Mouse (Mus musculus): Measurements from ENCODE around the gene Angpt4. TPM values are rescaled to one million over a fixed set of nuclear protein-coding genes. Genes with fewer than 3 reads are reported as not detected.

Angpt4 gene
- polyA plus RNA-seq, 1 experiment from 2014 or later: 0.05 TPM

DNA sequence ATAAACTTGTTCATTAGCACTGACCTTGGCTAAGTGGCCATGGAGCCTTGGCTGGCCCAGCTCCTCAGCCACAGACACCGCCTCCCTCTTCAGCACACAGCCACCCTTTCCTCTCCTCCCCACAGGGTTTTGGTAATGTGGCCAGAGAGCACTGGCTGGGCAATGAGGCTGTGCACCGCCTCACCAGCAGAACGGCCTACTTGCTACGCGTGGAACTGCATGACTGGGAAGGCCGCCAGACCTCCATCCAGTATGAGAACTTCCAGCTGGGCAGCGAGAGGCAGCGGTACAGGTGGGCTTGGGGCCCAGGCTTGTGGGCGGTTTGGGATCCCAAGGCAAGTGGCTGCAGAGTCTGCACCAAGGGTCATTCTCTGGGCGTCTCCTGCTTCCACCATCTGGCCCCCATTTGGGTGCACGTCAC, 27.8 kb downstream of the Angpt4 start:
- Histone ChIP-seq H3K9me3 (no peaks in the 10 kb centered on the region), H3K27ac (replicated peaks) (no peak overlapping the region), H3K27me3 (replicated peaks) (peaks cover 47% of the 10 kb centered on the region), H3K9ac (no peak overlapping the region), H3K4me1 (0 out of 2 replicates have a peak, but pooled peaks cover 4% of the 10 kb centered on the region), H3K36me3 (no peaks in the 10 kb centered on the region), H3K4me3 (no peak overlapping the region), H3K4me2 (no peak overlapping the region)
- WGBS: 58% methylated on average over 11 of the region's 11 CpGs
- ATAC-seq (ENCODE audit: extremely low read depth, insufficient number of reproducible peaks, low FRiP score, low TSS enrichment): no peak

DNA sequence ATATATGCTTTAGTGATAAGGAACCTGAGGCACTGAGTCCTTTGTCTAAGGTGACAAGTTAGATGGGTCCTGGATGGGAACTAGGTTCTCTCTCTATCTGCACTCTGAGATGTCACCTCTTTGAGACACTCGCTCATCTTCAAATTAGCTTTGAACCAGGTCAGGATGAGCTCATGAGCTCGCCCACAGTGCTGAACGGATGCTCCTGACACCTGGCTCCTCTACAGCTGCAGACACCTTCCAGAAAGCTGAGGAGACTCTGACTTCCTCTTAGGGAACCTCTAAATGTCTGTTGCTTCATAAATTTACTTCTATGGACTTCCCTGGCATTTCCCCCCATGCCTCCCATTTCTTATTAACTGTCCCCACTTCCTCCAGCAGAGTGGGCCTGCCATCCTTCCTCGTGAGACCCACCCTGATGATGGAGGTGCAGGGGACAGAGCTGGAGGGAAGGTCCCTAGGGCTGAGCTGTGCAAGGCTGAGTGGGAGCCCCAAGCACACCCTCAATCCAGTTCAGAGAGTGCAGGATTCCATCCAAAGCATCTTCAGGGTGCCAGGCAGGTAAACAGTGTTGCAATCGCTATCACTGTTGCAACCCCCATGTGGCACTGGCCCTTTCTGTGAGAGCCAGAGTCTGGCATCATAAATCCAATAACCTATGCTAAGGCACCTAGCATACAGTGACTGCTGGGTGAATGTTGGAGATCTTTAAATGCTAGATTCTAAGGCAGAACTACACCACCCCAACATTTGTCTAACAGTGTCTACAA, 28.8 kb downstream of the Angpt4 start:
- ATAC-seq (ENCODE audit: extremely low read depth, insufficient number of reproducible peaks, low FRiP score, low TSS enrichment): no peak
- 67% methylated on average over 5 of the region's 5 CpGs for whole genome bisulfite sequencing
- Histone ChIP-seq H3K9me3 (no peaks in the 10 kb centered on the region), H3K4me3 (no peak overlapping the region), H3K27me3 (replicated peaks) (peaks cover 56% of the 10 kb centered on the region), H3K4me2 (no peak overlapping the region), H3K4me1 (0 out of 2 replicates have a peak, but pooled peaks cover 4% of the 10 kb centered on the region), H3K27ac (replicated peaks) (no peak overlapping the region), H3K9ac (no peak overlapping the region), H3K36me3 (no peaks in the 10 kb centered on the region)

DNA sequence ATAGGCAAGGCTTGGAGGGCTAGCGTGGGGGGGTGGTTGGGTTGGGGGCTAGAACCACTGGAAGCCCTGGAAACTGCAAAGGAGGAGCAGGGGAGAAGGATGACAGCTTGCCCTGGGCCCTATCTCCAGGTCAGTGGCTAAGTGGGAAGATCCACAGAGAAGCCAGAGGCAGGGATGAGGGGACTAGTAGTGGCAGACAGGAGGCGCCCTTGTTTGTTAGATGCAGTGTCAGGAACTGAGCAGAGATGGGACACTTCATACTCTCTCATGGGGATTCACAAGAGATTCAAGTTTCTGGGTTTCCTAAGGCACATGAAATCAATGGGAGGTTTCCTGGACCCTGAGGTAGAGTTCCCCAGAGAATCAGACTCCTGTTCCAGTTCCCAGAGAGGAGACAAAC, 30.3 kb downstream of the Angpt4 start:
- no peak overlapping the region for H3K4me2 ChIP-seq
- H3K36me3 ChIP-seq: no peaks in the 10 kb centered on the region
- no peaks in the 10 kb centered on the region for H3K9me3 ChIP-seq
- no peak overlapping the region for H3K27ac ChIP-seq (replicated peaks)
- 0 out of 2 replicates have a peak, but pooled peaks cover 4% of the 10 kb centered on the region for H3K4me1 ChIP-seq
- no peak overlapping the region for H3K9ac ChIP-seq
- 35% methylated on average over 2 of the region's 2 CpGs for WGBS
- no peak for ATAC-seq (ENCODE audit: extremely low read depth, insufficient number of reproducible peaks, low FRiP score, low TSS enrichment)
- peaks cover 58% of the 10 kb centered on the region for H3K27me3 ChIP-seq (replicated peaks)
- H3K4me3 ChIP-seq: no peak overlapping the region

DNA sequence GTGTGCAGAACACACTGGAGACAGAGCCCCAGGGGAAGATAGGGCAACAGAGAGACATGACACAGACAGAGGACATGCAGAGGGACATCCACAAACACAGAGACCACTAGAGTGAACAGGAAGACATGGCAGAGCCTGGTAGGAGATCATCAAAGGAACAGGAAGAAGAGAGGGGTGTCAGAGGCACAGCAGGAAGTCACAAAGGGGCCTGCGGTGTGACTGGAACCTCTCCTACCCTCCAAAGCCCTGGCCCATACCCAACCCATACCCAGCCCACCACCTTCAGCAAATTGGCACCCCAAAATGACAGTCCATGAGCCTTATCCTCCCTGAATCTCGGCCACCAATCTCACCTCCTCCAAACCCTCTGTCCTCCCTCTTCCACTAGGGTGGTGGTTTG, 33.1 kb downstream of the Angpt4 start:
- Histone ChIP-seq H3K9me3 (no peaks in the 10 kb centered on the region), H3K27me3 (replicated peaks) (peaks cover 57% of the 10 kb centered on the region), H3K4me2 (no peak overlapping the region), H3K36me3 (no peaks in the 10 kb centered on the region), H3K4me1 (no peaks in the 10 kb centered on the region), H3K9ac (no peak overlapping the region), H3K4me3 (no peak overlapping the region), H3K27ac (replicated peaks) (no peak overlapping the region)
- WGBS: 45% methylated on average over 2 of the region's 2 CpGs
- ATAC-seq (ENCODE audit: extremely low read depth, insufficient number of reproducible peaks, low FRiP score, low TSS enrichment): no peak

DNA sequence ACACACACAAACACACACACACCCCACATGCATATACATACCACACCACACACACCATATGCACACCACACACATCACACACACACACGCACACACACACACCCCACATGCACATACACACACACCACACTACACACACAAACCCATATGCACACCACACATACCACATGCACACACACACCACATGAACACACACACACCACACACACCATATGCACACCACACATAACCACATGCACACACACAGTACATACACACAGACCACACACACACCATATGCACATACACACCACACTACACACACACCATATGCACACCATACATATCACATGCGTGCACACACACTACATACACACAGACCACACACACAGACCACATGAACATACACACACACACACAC, 36.6 kb downstream of the Angpt4 start:
- H3K4me1 ChIP-seq: no peaks in the 10 kb centered on the region
- no peaks in the 10 kb centered on the region for H3K36me3 ChIP-seq
- no peaks in the 10 kb centered on the region for H3K9me3 ChIP-seq
- no peak overlapping the region for H3K4me3 ChIP-seq
- 80% methylated on average over 2 of the region's 2 CpGs for WGBS
- peaks cover 37% of the 10 kb centered on the region for H3K27me3 ChIP-seq (replicated peaks)
- H3K4me2 ChIP-seq: no peak overlapping the region
- H3K9ac ChIP-seq: no peak overlapping the region
- no peak for ATAC-seq (ENCODE audit: extremely low read depth, insufficient number of reproducible peaks, low FRiP score, low TSS enrichment)
- no peak overlapping the region for H3K27ac ChIP-seq (replicated peaks)

DNA sequence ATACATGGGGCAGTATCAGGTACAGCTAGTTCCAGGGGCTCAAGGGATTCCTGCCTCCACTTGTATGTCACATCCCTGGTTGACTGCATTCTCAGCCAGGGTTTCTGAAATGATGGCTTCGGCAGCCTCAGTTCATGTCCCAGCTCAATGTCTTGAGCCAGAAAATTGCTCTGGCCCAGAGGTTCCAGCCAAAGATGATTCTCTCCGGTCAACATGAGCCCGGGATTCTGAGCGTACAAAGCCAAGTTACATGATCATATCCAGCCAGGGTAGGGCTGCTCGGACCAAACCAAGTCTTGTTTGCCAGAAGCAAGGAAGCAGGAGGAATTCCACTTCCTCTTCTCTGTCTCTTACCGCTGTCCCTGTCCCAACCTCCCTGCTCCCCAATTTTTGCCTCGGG, 37.3 kb downstream of the Angpt4 start:
- Histone ChIP-seq H3K4me3 (no peak overlapping the region), H3K36me3 (no peaks in the 10 kb centered on the region), H3K27ac (replicated peaks) (no peak overlapping the region), H3K9me3 (no peaks in the 10 kb centered on the region), H3K4me2 (no peak overlapping the region), H3K9ac (no peak overlapping the region), H3K27me3 (replicated peaks) (peaks cover 31% of the 10 kb centered on the region), H3K4me1 (no peaks in the 10 kb centered on the region)
- no peak for ATAC-seq (ENCODE audit: extremely low read depth, insufficient number of reproducible peaks, low FRiP score, low TSS enrichment)
- 75% methylated on average over 7 of the region's 7 CpGs for WGBS

DNA sequence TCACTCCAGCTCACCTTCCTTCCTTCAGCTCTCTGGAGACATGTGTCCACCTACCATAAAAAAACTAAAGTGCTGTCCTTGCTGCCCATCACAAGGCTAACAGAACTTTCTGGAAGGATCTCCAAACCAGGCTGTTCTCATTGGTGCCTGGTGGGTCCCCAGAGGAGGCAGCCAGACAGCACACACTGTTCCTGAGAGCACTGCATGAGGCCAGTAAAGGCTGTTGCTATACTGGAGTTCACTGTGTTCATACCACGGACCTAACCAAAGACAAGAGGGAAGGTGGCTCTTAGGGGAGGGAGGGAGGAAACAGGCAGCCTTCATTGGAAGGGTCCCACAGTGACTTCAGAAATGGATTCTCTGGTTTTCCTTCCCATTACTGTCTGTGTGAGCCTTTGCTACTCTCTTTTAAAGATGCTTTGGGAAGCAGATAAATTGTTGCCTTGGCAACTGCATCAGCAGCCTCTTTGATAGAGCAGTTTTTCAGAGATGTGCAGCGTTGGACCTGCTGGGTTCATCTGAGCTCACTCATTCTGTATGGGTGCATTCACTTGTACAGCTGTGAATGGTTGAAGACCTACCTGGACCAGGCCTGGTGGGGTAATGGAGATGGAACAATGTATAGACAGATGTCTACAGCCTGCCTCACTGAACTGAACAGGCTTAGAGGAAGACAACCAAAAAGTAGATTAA, 38.2 kb downstream of the Angpt4 start:
- Histone ChIP-seq H3K4me3 (no peak overlapping the region), H3K36me3 (no peaks in the 10 kb centered on the region), H3K27ac (replicated peaks) (no peak overlapping the region), H3K9me3 (no peaks in the 10 kb centered on the region), H3K4me1 (no peaks in the 10 kb centered on the region), H3K4me2 (no peak overlapping the region), H3K9ac (no peak overlapping the region), H3K27me3 (replicated peaks) (peaks cover 25% of the 10 kb centered on the region)
- 64% methylated on average over 2 of the region's 2 CpGs for WGBS
- ATAC-seq (ENCODE audit: extremely low read depth, insufficient number of reproducible peaks, low FRiP score, low TSS enrichment): no peak

DNA sequence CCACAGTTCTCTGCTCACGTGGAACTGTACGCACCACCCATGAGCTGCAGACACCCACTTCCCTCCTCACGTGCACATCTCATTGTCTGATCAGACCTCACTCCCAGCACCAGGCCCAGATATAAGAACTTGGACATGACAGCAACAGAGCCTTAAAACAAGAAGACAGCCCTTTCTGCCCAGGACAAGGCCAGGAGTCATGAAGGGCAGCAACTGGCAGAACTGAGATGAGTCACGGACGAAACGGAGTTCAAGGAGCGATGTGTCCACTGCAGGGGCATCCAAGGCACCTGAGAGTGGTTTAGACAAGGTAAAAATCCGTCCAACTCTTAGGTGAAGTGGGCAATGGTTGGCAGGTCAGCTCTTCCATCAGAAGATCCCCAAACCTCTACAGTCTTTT, 42.7 kb downstream of the Angpt4 start:
- Histone ChIP-seq H3K9me3 (no peaks in the 10 kb centered on the region), H3K27me3 (replicated peaks) (peaks cover 9% of the 10 kb centered on the region), H3K4me1 (peaks cover 14% of the 10 kb centered on the region; the same call in 1 of the 2 replicates), H3K4me3 (no peak overlapping the region), H3K9ac (no peak overlapping the region), H3K36me3 (no peaks in the 10 kb centered on the region), H3K27ac (replicated peaks) (no peak overlapping the region), H3K4me2 (no peak overlapping the region)
- ATAC-seq (ENCODE audit: extremely low read depth, insufficient number of reproducible peaks, low FRiP score, low TSS enrichment): no peak
- 75% methylated on average over 8 of the region's 8 CpGs for WGBS

DNA sequence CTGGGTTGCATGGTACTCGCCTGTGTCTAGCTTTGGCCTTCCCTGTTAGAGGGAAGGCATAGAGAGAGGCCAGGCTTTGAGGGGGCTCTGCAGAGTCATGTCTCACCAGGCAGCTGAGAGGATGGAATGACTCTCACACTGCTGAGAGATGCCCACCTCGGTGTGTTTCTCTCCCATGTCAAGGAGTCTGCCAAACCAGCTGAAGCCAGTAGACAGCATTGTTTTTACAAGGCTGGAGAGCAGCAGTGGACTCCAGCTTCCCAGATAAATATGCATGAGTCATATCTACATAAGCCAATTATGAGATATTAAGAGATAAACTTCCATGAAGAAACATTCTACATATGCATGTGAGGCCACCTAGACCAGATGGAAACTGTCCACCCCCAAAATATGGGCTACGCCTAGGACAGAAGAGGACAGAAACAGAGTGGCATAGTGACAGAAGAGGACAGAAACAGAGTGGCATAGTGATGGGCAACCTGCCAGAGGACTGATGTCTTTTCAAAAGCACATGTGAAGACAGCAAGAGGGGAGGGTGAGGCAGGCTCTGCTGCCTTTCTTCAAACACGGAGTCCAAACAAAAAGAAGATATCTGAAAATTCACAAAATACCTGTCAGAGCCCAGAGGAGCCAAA, 45.6 kb downstream of the Angpt4 start:
- Histone ChIP-seq H3K27me3 (replicated peaks) (no peaks in the 10 kb centered on the region), H3K4me1 (peaks cover 32% of the 10 kb centered on the region), H3K36me3 (no peaks in the 10 kb centered on the region), H3K27ac (replicated peaks) (no peak overlapping the region), H3K9ac (no peak overlapping the region), H3K4me2 (no peak overlapping the region), H3K9me3 (no peaks in the 10 kb centered on the region), H3K4me3 (no peak overlapping the region)
- 43% methylated on average over 4 of the region's 4 CpGs for whole genome bisulfite sequencing
- ATAC-seq (ENCODE audit: extremely low read depth, insufficient number of reproducible peaks, low FRiP score, low TSS enrichment): no peak

DNA sequence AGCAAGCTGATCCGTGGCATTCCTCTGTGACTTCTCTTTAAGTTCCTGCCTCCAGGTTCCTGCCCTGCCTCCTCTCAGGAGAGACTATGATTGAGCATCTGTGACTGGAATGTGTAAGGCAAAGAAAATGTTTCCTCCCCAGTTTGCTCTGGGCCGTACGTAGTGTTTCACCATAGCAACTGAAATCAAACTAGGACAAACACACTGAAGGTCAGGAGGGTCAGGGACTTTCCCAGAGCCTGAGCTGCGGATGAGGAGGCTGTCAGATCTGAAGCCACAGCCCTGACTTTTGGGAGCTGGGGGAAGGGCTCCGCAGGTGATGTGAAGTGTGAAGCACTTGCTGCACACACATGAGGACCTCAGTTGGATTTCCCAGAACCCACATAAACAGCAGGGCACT, 48.3 kb downstream of the Angpt4 start:
- Histone ChIP-seq H3K9me3 (no peaks in the 10 kb centered on the region), H3K4me3 (no peak overlapping the region), H3K27ac (replicated peaks) (no peak overlapping the region), H3K36me3 (no peaks in the 10 kb centered on the region), H3K9ac (no peak overlapping the region), H3K4me2 (no peak overlapping the region), H3K4me1 (peaks cover 58% of the 10 kb centered on the region), H3K27me3 (replicated peaks) (no peaks in the 10 kb centered on the region)
- 25% methylated on average over 5 of the region's 5 CpGs for WGBS
- ATAC-seq (ENCODE audit: extremely low read depth, insufficient number of reproducible peaks, low FRiP score, low TSS enrichment): no peak

DNA sequence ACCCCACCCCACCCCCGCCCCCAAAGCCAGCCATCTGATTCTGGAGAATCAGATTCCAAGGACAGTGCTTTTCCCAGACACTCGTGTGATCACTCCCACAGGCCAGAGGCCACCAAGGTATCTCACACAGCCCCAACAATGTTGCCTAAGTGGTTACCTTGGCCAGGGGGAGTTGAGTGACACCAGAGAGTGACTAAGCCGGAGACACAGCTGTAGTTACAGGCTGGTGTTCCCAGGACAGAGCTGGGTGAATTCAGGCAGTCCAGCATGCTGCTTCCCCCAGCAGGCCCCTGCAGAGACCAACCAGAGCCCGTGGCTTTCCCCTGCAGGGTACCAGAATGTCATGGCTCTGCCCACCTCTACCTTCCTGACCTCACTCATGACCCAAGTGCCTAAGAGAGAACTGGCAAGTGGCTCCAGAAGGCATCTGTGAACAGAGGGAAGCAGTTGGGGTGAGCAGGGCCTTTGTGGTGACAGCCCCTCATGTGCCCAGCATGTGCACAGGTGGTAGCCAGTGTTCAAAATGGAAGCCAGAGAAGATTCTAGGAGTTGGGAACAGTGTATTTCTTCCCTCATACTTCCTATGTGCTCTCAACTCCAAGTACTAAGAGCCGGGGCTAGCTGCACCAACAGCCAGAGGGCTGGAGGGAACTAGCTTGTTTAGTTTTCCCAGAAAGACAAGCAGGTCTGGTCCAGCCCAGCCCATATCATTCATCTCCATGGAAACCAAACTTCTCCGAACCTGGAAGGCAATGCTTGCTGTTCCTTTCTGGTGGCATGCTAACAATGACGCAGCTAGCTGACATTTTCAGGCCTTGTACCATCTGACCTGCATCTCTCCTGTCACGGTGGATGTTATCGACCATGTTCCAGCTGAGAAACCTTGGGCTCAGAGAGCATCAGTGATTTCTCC, 50.5 kb downstream of the Angpt4 start:
- ATAC-seq (ENCODE audit: extremely low read depth, insufficient number of reproducible peaks, low FRiP score, low TSS enrichment): no peak
- Histone ChIP-seq H3K36me3 (no peaks in the 10 kb centered on the region), H3K9ac (no peak overlapping the region), H3K4me1 (peaks cover 60% of the 10 kb centered on the region), H3K4me3 (no peak overlapping the region), H3K27ac (replicated peaks) (peak overlapping the region; percentile 50), H3K4me2 (no peak overlapping the region), H3K9me3 (no peaks in the 10 kb centered on the region), H3K27me3 (replicated peaks) (no peaks in the 10 kb centered on the region)
- 54% methylated on average over 9 of the region's 9 CpGs for WGBS
